Mouse (Mus musculus): ENCODE data around the gene Adh6b.

Adh6b gene

DNA sequence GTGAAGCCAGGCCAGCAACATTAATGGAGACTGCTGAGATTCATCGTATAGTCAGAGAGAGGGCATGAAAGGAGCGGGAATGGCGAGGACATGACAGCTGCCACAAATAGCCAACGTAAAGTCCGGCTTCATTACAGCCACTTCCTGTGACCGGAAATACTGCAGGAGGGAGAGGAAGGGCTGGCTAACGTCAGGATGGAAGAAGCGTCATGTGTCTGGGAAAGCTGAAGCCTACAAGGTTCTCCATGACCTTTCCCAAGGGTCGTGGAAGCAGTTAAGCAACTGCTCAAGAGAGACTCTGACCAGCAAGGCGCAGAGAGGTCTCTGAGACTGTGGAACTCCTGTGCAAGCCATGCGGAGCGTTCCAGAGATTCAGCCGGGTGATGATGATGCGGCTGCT, at the start of gene Adh6b:
Gene Adh6b, plus strand, starts transcription at position 305 of the 400 bp plus-strand sequence.
- DNase-seq, result no peak

DNA sequence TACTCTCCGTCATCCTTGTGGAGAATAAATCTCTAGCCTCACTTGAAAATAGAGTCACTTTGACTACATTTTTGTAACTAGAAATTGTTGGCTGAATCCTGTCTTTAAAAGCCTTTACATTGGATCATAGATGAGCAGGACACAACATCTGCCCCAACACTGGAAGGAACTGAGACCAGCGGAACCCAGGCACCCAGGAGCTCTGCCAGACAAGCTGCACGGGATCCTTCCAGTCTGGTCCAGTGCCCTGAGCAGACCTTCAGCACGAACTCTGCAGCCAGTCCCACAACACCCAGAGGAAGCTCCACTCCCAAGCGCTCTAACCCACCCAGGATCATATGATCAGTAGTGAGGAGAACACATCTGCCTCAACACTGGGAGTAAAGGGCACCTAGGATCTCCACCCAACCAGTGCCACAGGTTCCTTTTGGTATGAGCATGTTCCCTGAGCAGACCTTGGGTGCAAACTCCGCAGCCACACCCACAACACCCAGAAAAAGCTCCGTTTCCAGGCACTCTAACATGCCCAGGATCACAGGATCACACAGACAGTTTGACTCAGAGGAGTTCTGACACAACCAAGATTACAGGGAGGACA, 48.2 kb upstream of the Adh6b start:
- DNase-seq, result no peak

DNA sequence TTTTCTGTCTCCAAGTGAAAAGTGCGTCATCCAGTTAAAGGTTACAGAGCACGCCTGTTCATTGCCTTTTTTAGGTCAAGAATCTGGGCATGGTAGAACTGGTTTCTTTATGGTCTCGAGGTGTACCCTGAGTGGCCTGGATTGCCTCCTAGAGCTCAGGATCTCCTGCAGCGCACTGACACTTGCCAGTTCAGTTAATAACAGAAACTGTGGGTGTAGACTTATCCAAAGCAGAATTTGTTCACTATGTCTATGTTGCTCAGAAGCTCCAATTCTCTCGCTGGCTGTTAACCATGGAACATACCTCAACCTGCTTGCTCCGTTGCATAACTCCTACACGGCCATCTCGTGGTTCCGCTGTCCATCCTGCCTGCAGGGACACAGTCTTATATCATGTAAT, 41.4 kb upstream of the Adh6b start:
- no peak for DNase-seq

DNA sequence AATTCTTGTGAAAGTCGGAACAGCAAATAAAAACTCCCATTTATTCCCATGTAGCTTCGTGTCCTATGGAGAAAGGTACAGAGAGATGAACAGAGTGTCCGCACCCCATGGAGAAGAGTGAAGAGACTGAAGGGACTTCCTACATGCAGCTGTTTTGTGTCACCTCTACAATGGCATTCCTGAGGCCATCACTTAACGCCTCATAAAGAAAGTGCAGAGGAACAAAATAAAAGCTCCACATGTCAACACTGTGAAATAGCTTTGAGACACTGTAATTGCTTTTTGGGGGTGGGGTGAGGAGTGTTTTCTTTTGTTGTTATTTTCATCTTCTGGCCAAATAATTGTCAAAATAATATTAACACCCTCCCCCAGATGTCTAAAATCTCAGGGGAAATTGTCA, 38.9 kb upstream of the Adh6b start:
- no peak for DNase-seq

DNA sequence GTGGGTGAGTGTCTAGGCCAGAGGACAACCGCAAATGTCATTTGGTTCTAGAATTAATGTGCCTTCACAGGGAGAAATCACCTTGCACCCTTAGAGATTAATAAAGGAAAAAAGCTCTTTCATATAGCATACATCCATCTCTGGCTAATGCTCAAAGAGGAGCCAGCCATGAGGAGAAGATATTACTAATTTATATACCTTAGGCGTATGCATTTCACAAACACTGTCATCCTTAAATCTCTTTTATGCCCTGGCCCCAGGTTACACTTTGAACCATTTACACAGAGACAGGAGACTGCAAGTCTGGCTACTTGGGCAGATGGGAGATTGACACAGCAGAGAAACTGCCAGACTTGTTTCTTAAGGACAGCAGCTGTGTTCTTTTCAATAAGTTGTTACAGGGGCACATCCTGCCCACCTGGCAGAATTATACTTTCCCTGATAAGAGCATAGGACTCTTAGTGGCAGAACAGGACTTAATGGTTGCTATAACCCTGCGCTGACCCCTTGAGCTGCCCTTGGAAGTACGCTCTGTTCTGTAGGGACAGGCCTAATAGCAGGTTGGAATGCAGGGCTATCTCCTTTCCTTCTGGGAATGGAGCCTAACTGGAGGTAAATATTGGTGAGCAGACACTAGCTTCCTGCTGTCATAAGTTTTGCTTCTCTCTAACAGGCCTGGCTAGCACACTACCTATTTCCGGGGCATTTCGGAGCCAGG, 37.6 kb upstream of the Adh6b start:
- no peak for DNase-seq

DNA sequence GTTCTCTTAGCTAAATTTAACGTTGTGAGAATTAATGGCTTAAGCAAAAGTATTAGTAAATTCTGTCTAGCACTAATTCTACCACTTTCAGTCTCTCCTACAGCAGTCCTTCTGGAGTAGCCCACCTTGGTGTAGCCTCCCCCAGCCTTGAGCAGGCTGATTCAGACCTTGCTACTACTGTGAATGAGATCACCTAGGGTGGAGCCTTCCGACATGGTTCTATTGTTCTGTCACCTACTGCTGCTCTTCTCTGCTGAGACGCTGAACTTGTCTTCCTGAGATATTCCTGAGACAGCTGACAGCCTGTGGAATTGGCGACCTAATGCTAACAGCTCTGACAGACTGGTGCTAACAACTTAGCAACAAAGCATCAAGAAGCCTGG, 37.1 kb upstream of the Adh6b start:
- no peak for DNase-seq

DNA sequence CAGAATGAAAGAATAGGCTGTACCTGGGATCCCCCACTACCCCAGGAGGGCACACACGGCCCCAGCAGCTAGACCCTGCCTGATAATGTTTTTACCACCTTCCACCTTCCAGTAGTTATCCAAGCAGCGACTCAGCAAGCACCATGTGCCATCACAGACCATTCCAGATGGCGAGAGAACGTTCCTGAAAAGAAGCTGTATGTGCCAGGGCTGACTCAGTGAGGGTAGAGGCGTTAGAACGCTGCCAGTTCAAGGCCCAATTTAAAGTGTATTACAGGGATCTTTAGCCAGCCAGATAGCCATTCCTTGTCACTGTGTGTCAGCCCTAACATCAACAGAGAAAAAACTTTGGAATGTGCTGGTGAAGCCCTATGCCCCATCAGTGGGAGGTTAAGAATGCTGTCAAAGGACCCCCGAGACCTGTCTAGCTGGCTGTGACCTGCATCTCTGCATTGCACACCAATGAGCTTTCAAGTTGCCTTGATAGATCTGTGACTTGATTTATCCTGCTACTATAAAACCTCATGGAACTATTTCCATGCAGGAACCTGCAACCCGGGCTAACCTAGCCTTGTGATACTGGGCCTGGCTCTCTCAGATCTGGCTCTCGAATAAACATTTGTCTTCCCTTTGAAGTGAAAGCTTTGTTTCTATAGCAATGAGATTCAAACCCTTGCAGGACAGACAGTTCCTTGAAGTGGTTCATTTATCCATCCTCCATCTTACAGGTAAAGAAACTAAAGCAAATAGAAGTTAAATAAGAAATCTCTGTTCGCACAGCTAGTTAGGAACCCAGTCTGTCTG, 35.9 kb upstream of the Adh6b start:
- DNase-seq, result no peak

DNA sequence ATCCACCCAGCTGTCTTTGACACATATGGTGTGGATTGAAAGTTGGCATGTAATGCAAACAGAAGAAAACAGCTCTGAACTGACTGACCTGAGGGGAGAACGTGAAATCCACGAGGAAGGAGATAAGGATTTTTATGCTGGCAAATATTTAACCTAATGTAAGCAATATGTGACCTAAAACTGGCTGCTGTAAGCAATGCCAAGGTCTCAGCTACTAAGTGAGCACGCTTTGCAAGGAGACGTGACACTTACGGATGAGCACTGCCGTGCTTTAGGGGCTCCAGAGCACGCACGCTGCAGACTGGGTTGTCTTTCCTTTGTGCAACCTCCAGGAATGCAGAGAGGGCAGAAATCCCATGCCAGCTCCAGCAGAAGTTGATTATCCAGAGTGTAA, 35.3 kb upstream of the Adh6b start:
- DNase-seq, result no peak

DNA sequence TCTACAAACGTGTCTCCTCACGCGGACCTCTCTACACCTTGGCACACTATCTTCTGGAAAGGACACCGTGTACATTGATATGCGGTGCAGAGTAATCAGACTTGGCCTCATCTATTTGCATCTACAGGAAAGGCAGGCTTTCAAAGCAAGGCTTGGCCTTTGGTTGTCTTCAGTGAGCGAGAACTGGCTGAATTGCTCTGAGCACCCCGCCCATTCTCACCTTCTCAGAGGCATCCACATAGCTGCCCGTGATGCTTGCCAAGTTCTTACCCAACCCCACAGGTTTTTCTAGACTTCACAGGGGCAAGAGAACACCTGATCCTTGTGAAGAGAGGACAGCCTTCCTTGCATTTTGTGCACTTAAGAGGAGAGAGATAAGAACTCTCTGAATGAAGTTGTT, 31.7 kb upstream of the Adh6b start:
- DNase-seq, result no peak

DNA sequence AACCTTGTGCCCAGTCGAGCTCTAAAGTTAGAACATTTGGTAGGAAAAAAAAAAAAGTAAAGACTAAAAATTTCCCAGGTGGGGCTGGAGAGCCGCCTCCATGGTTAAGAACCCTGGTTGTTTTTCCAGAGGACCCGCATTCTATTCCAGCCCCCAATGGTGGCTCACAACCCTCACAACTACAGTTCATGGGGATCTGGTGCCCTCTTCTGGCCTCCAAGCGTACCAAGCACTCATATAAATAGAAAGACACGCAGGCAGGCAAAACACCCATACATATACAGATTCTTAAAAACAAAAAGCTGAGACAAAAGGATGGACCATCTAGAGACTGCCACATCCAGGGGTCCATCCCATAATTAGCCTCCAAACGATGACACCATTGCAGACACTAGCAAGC, 30.6 kb upstream of the Adh6b start:
- DNase-seq, result peak in 1 of 2 experiments; percentile 58

DNA sequence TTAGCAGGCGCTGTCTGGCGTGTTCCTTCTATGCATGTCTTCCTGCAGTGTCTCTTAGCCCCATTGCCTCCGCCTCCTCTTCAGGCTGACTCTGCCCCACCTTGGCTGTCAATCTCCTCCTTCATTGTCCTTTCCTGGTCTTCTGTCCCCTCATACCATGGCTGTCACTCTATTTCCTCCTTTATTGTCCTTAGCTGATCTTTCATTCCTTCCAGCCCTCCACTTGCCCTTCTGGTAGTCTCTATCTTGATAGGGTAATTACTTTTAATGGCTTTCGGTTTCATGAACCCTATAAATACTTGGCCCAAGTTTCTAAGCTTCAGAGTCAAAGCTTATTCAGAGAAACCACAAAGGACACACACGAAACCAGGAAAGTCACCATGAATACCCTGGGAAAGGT, 28.6 kb upstream of the Adh6b start, which contains the start of gene Adh6a:
Gene Adh6a, plus strand, starts transcription at position 322 of the 400 bp plus-strand sequence.
- no peak for DNase-seq

DNA sequence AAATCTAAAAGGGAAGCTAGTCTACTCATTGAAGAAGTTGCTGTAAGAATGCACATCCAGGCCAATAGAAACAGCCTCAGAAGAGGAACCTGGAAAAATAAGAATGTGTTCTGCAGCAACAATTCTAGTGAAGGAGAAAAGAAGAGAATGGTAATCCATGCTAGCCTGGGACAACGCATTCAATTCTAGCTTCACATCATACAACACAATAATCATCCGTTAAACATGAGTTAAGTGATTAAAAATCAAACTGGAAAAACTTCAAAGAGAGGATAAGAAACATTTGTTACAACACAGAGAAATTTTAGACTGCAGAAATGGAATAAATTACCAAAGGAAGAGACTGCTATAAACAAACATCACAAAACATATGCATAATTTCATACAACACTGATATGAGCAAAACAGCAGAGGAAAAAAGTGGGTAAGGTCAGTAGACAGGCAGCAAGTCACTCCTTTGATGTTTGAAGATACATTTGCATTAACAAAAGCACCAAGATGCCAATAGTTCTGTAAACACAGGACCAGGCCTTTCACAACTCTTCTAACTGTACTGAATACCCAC, 24.6 kb upstream of the Adh6b start:
- no peak for DNase-seq

DNA sequence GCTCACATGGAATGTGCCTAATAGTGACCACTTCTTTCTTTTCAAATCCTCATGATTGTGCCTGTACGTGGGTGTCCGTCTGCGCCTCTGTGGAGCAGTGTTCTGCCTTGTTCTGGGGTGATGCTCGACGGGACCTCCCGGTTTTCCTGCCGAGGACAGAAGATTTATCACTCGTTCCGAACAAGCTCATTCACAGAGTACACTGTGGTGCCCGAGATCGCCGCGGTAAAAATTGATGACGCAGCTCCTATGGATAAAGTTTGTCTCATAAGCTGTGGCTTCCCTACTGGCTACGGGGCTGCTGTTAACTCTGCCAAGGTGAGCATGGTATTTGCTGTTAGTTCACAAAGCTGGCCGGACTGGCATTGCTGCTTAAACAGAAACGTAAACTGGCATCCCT, 16.6 kb upstream of the Adh6b start:
- DNase-seq, result no peak

DNA sequence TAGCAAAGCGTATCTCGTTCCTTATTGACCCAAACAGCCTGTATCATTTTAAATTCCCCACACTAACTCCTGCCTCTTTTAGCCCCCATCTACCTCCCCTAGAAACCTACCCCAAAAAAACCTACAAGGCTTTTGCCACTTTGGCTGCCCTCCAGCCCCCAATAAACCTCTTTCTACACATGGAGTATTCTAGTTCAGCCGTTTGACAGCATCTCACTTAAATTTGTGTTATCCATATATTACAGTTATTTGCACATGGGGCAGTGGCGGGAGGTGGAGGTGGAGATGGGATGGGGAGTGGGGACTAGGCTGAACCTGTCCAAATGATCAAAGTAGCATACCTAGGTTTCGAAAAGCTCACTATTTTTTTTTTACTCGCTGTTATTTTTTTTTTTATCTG, 16.1 kb upstream of the Adh6b start:
- no peak for DNase-seq

DNA sequence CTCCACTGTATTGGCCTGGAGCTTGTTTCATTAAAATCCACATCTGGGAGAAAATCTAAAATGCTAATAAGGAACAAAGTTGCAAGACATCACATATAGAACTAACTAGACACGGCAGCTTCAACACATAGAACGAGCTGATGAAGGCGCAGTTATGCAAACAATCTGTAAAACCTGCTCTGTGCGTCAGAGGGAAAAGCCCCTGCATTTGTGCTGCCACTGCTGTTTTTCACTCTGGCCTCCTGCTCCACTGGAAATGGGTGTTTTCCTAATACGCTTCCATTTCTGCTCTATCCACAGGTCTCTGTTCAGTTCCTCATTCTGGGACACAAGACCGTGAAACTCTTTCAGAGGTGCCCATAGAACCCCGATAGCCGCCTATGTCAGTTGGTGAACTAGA, 7.7 kb upstream of the Adh6b start:
- no peak for DNase-seq

DNA sequence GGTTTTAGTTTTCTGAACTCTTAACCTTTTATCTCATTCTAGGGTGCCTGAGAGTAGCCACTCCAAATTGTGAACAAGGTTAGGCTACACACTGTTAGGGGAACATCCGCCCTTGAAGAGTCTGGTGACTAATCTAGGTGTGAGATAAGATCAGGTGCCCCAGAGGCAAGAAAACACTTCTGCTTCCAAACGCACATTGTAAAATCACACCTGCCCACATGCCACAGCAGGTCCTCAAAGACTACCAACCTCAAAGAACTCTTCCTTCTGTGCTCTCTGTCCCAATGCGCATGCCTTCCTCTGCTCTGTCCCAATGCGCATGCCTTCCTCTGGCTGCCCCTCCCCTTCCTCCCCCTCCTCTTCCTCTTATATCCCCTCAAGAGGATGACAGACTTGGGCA, 7.3 kb upstream of the Adh6b start:
- DNase-seq, result no peak

DNA sequence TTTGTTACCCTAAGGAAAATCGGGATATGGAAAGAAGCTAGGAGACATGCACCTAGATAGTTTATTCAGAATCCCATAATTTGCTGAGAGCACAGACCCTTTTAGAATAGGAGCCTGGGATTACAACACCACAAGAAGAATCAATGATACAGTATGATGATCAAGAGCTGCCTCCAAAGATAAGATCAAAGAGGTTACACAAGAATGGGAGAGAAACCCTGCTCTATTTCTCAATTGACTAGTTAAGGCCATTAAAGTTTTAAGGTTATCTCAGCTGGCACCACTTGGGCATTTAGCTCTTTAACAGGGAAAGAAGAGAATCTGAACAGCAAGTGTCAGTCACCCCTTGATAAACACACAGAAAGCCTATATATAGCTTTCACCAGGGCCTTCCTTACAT, 6.0 kb upstream of the Adh6b start:
- no peak for DNase-seq

DNA sequence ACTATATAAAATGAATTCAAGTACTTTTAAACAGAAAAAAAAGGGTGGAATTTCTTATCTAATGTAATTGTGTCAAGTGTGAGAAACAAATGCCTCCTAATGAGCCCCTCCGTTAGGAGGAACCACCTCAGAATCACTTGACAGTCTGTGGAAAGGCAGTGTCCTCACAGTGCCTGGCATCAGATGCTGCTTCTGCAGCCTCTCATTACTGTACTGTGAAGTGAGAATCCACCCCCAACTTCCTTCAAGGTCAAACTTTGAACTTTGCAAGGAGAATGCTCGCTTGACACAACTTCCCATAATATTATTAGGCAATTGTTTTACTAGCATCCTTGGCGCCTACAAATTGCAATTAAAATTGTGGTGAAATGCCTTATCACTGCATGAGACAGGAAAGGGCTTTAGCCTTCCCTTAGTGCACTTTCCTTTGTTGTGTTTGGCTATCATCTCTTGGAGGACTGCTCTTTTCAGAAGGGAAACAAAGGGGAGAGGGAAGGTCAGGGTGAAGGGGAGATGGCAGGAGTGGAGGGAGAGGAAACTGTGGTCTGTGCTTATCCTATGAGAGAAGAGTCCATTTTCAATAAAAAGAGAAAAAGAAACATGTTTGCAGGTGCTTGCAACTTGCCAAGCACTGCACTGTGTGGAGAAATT, 5.3 kb upstream of the Adh6b start:
- DNase-seq, result peak in 1 of 2 experiments; percentile 29

DNA sequence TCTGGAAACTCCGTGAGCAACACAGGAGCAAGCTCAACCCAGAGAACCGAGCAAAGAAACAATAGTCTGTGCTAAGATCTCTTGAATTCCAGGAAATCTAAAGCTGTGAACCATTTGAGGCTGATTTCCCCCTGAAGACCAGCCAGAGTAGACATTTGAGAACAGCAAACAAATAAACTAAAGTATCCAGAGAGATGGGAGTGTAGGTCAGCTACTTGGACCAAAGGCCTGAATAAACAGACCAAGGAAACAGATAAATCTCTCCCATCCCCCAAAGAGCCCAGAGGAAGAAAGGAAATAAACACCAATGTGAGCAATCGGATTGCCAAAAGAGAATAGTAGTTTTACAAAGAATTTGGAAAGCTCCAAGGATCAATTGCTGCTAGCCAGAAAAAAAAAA, 5.5 kb downstream of the Adh6b start:
- DNase-seq, result peak in 1 of 2 experiments; percentile 29

DNA sequence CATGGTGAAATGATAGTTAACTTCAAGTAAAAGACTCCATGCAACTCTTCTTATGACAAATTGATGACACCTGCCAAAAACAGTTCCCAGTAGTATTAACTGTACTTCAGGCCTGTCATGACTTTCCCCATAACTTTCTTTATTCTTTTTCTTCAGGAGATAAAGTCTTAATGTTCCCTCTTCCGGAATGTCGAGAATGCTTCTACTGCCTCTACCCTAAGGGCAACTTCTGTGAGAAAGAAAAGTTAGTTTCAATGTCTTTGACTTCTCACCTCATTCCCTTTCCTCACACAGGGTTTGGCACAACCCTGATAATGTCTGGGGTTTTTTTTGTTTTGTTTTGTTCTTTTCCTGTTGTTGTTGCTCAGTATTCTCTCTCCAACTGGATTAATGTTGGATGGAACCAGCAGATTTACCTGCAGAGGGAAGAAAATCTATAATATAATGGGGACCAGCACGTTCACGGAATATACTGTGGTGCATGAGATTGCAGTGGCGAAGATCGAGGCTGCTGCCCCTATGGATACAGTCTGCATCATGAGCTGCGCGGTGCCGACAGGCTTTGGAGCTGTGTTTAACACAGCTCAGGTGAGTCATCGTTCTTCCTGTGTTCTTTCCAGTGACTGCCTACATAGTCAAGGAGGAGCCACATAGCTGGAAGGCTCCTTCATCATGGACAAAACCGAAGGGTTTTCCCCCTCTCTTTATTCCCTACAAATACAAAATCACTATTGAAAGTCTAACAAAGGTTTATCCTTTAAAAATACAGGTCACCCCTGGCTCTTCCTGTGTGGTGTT, 10.6 kb downstream of the Adh6b start:
- no peak for DNase-seq

DNA sequence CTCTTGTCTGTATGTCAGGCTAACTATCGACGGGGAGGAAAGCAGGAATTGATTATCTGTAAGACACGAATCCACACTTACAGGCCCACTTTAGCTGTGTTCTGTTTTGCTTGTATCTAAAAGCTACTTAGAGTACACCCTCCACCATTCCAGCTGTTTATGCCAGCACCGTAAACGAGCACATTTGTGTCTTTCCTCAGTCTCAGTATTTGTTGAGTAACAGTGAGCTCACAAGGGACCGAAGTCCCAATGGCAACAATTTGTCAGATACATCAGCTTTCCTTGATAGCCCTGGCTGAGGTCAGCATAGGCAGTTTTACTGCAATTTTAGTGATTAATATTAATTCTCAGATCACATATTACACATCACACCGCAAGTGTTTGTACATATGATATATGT, 17.3 kb downstream of the Adh6b start:
- DNase-seq, result no peak

DNA sequence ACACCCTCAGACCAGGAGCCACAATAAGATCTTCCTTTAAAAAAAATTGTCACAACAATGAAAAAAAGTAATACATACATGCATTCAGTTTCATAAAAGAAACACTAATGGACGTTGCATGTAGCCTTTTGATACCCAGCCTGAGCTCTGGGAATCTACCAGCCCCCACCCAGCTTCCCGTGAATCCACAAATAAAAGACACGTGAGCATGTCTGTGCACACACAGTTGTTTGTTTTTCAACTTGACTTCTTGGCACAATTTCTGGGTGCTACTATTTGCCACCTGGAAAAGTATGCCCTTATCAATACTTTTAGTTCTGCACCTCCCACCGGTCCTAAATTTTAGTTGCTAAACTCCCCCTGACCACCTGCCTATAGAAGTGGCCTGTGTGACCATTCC, 19.1 kb downstream of the Adh6b start:
- no peak for DNase-seq
